Mouse (Mus musculus): ENCODE measurements around the gene Mettl6. TPM values are rescaled to one million over a fixed set of nuclear protein-coding genes. Genes with fewer than 3 reads are reported as not detected.

Gene Mettl6
- total RNA-seq, 1 experiment, result 37.0 TPM

DNA sequence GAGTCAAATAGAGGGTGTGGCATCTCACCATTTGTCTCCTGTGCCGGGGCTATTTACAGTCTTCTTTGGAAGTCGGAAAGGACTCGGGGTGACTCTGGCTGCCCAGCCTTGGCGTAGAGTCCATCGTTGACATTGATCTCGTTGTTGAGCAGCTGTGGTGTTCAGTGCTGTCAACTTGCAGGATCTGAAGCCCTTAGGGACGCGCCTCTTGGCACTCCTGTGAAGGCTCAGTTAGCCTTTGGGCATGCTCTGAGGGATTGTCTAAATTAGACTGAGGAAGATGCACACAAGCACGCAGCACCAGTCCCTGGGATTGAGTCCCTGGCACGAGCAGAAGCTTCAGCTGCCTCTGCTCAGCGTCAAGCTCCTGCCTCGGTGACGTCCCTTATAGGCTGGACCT lies 8.6 kb upstream of the Mettl6 start:
- H3K4me3 ChIP-seq (ENCODE audit: insufficient read depth in 1 of 2, low read depth in 1 of 2, low read length in 2 of 2, poor library complexity in 1 of 2, severe bottlenecking in 1 of 2), result no peak overlapping the region
- peaks cover 2 to 6% of the 10 kb centered on the region in 2 experiments; a peak in 2 of 4 replicates for H3K4me1 ChIP-seq (ENCODE audit: control insufficient read depth in 2 of 2, insufficient read depth in 2 of 2, low read length in 2 of 2, poor library complexity in 1 of 2)
- TF ChIP-seq MAFK (IDR thresholded peaks at IDR 0.05; ENCODE audit: insufficient read depth, low read depth, low read length) (no peak), HCFC1 (IDR thresholded peaks at IDR 0.05; ENCODE audit: borderline replicate concordance, insufficient read depth, low read length) (no peak), ZC3H11A (IDR thresholded peaks at IDR 0.05; ENCODE audit: borderline replicate concordance, low read depth, low read length) (no peak), ZNF384 (IDR thresholded peaks at IDR 0.05; ENCODE audit: low read depth, low read length) (no peak), CHD2 (IDR thresholded peaks at IDR 0.05; ENCODE audit: low read depth, low read length) (no peak)
- in situ Hi-C loops (cut with MboI; ENCODE audit: low sequenced_read_pairs in 2 of 2, unreplicated experiment in 2 of 2), result no loop called here
- peaks cover 55% of the 10 kb centered on the region for H3K36me3 ChIP-seq (ENCODE audit: control insufficient read depth, insufficient read depth, low read length, poor library complexity, severe bottlenecking)
- no peaks in the 10 kb centered on the region for H3K9me3 ChIP-seq (ENCODE audit: control insufficient read depth, insufficient read depth, low read depth, low read length)
- DNase-seq (ENCODE audit: low read depth, low spot score), result no peak
- H3K9ac ChIP-seq (ENCODE audit: insufficient read depth, low read depth, low read length, poor library complexity, severe bottlenecking), result no peak overlapping the region
- H3K27ac ChIP-seq (ENCODE audit: insufficient read depth, low read depth, low read length, poor library complexity, severe bottlenecking), result no peak overlapping the region; the same call in 1 of the 2 replicates

GRCm38 (mm10) chr14:31499526-31499925 lies 4.7 kb upstream of the Mettl6 start:
- Histone ChIP-seq H3K9ac (ENCODE audit: insufficient read depth, low read depth, low read length, poor library complexity, severe bottlenecking) (no peak overlapping the region), H3K4me3 (ENCODE audit: insufficient read depth in 1 of 2, low read depth in 1 of 2, low read length in 2 of 2, poor library complexity in 1 of 2, severe bottlenecking in 1 of 2) (no peak overlapping the region), H3K27ac (ENCODE audit: insufficient read depth, low read depth, low read length, poor library complexity, severe bottlenecking) (no peak overlapping the region), H3K36me3 (ENCODE audit: control insufficient read depth, insufficient read depth, low read length, poor library complexity, severe bottlenecking) (peaks cover 31% of the 10 kb centered on the region), H3K9me3 (ENCODE audit: control insufficient read depth, insufficient read depth, low read depth, low read length) (no peaks in the 10 kb centered on the region), H3K4me1 (ENCODE audit: control insufficient read depth in 2 of 2, insufficient read depth in 2 of 2, low read length in 2 of 2, poor library complexity in 1 of 2) (peaks cover 4 to 13% of the 10 kb centered on the region in 2 experiments; a peak in 2 of 4 replicates)
- DNase-seq (ENCODE audit: low read depth, low spot score), result no peak
- TF ChIP-seq ZC3H11A (IDR thresholded peaks at IDR 0.05; ENCODE audit: borderline replicate concordance, low read depth, low read length) (no peak), MAFK (IDR thresholded peaks at IDR 0.05; ENCODE audit: insufficient read depth, low read depth, low read length) (no peak), ZNF384 (IDR thresholded peaks at IDR 0.05; ENCODE audit: low read depth, low read length) (no peak)
- in situ Hi-C loops (cut with MboI; ENCODE audit: low sequenced_read_pairs in 2 of 2, unreplicated experiment in 2 of 2), result no loop called here

- Histone ChIP-seq H3K4me3 (ENCODE audit: insufficient read depth in 1 of 2, low read depth in 1 of 2, low read length in 2 of 2, poor library complexity in 1 of 2, severe bottlenecking in 1 of 2) (peak overlapping the region; percentile 97 to 99), H3K4me1 (ENCODE audit: control insufficient read depth in 2 of 2, insufficient read depth in 2 of 2, low read length in 2 of 2, poor library complexity in 1 of 2) (peaks cover 4 to 15% of the 10 kb centered on the region in 2 experiments; a peak in 2 of 4 replicates), H3K36me3 (ENCODE audit: control insufficient read depth, insufficient read depth, low read length, poor library complexity, severe bottlenecking) (peaks cover 18% of the 10 kb centered on the region), H3K27ac (ENCODE audit: insufficient read depth, low read depth, low read length, poor library complexity, severe bottlenecking) (no peak overlapping the region; the same call in 1 of the 2 replicates), H3K9ac (ENCODE audit: insufficient read depth, low read depth, low read length, poor library complexity, severe bottlenecking) (peak overlapping the region; percentile 97), H3K9me3 (ENCODE audit: control insufficient read depth, insufficient read depth, low read depth, low read length) (no peaks in the 10 kb centered on the region)
- in situ Hi-C loops (cut with MboI; ENCODE audit: low sequenced_read_pairs in 2 of 2, unreplicated experiment in 2 of 2), result no loop called here
- TF ChIP-seq CHD2 (IDR thresholded peaks at IDR 0.05; ENCODE audit: low read depth, low read length), result no peak
- no peak for TF ChIP-seq ZNF384 (IDR thresholded peaks at IDR 0.05; ENCODE audit: low read depth, low read length)
- TF ChIP-seq MAFK (IDR thresholded peaks at IDR 0.05; ENCODE audit: insufficient read depth, low read depth, low read length), result peak; percentile 45; the same call in 1 of the 2 replicates
- no peak for TF ChIP-seq HCFC1 (IDR thresholded peaks at IDR 0.05; ENCODE audit: borderline replicate concordance, insufficient read depth, low read length)
- no peak for TF ChIP-seq ZC3H11A (IDR thresholded peaks at IDR 0.05; ENCODE audit: borderline replicate concordance, low read depth, low read length)
- DNase-seq (ENCODE audit: low read depth, low spot score), result no peak
Observed at GRCm38 (mm10) chr14:31496241-31496646, 1.4 kb upstream of the Mettl6 start.

GRCm38 (mm10) chr14:31495538-31495937 lies 698 bp upstream of the Mettl6 start:
- H3K9me3 ChIP-seq (ENCODE audit: control insufficient read depth, insufficient read depth, low read depth, low read length), result no peaks in the 10 kb centered on the region
- peaks cover 17% of the 10 kb centered on the region for H3K36me3 ChIP-seq (ENCODE audit: control insufficient read depth, insufficient read depth, low read length, poor library complexity, severe bottlenecking)
- no peak for DNase-seq (ENCODE audit: low read depth, low spot score)
- H3K27ac ChIP-seq (ENCODE audit: insufficient read depth, low read depth, low read length, poor library complexity, severe bottlenecking), result no peak overlapping the region
- TF ChIP-seq MAFK (IDR thresholded peaks at IDR 0.05; ENCODE audit: insufficient read depth, low read depth, low read length), result no peak
- no peak for TF ChIP-seq ZC3H11A (IDR thresholded peaks at IDR 0.05; ENCODE audit: borderline replicate concordance, low read depth, low read length)
- TF ChIP-seq ZNF384 (IDR thresholded peaks at IDR 0.05; ENCODE audit: low read depth, low read length), result no peak
- no peak for TF ChIP-seq CHD2 (IDR thresholded peaks at IDR 0.05; ENCODE audit: low read depth, low read length)
- TF ChIP-seq HCFC1 (IDR thresholded peaks at IDR 0.05; ENCODE audit: borderline replicate concordance, insufficient read depth, low read length), result no peak
- in situ Hi-C loops (cut with MboI; ENCODE audit: low sequenced_read_pairs in 2 of 2, unreplicated experiment in 2 of 2), result no loop called here
- H3K9ac ChIP-seq (ENCODE audit: insufficient read depth, low read depth, low read length, poor library complexity, severe bottlenecking), result peak overlapping the region; percentile 97
- H3K4me1 ChIP-seq (ENCODE audit: control insufficient read depth in 2 of 2, insufficient read depth in 2 of 2, low read length in 2 of 2, poor library complexity in 1 of 2), result peaks cover 4 to 15% of the 10 kb centered on the region in 2 experiments; a peak in 2 of 4 replicates
- H3K4me3 ChIP-seq (ENCODE audit: insufficient read depth in 1 of 2, low read depth in 1 of 2, low read length in 2 of 2, poor library complexity in 1 of 2, severe bottlenecking in 1 of 2), result peak overlapping the region; percentile 97 to 99
